Mouse (Mus musculus) liver, adult 2 months (tissue): ENCODE measurements around the gene Olfr874.

Source experiments
- CTCF ChIP-seq: fragments of 200-500 bp; IDR thresholded peaks from 2 replicates; pipeline ENCODE4 v1.5.1; 2011; ENCODE audit warnings: low read depth, low read length, control low read depth
- POLR2A ChIP-seq: fragments of 200-500 bp; IDR thresholded peaks from 2 replicates; pipeline ENCODE4 v1.6.1; 2011; ENCODE audit warnings: low read length, control low read depth; ENCODE audit not compliant: insufficient read depth; ENCODE audit errors: extremely low read depth

- TF ChIP-seq CTCF (peak; percentile 8; the same call in 1 of the 2 replicates), POLR2A (no peak)
Measured at GRCm38 (mm10) chr9:37762541-37762940, 17.6 kb downstream of the Olfr874 start.
